ENCODE assay signal across 9 mouse cellular contexts in the genomic region with DNA sequence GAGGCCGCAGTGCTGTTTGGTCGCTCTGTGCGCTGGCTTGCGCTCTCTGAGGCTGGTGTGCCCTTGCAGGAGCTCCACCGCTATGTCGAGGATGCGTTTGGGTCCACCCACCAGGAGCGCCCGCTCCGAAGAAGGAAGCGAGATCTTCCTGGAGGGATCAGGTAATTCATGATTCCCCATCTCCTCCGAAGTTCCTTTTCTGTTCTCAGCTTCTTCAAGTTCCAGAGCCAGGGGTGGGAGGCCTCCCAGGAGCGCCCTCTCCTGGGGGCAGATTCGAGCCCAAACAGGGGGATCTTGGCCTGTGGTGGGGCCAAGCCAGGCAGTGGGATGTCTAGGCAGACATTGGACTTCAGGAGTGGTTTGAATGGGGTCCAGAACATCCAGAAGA. TPM values are rescaled to one million over a fixed set of nuclear protein-coding genes. Genes with fewer than 3 reads are reported as not detected.
DNase-seq lines count a peak whose midpoint lies in the region; ATAC-seq and TF ChIP-seq lines count a peak whose summit lies in the region.
"Had no signal": no experiment of that assay in that cellular context is flagged by ENCODE, and none has a peak within 500 bp of the region (broad histone marks: within the 10 kb centered on the region; RNA-seq: fewer than 3 reads in every experiment).

No protein-coding gene starts in this region.

- intact Hi-C loops in gastrocnemius, adult 2 months (cut with DNase I), result no loop called here

- ATAC-seq in embryonic facial prominence, embryonic 11.5 days (replicated peaks; ENCODE audit: insufficient number of reproducible peaks, low FRiP score, low TSS enrichment, low read depth), result no peak
- ATAC-seq in hindbrain, postnatal 0 days, result no peak
- ATAC-seq in liver, postnatal 0 days, result no peak
- ATAC-seq in neural tube, embryonic 15.5 days (ENCODE audit: low FRiP score), result no peak
- ATAC-seq in inflammation-experienced regulatory T-cells, adult 6 months, result no peak

- TF ChIP-seq EP300 in liver, postnatal 0 days (IDR thresholded peaks at IDR 0.05; ENCODE audit: low read depth), result no peak

- peak overlapping the region; percentile 24 for H3K4me2 ChIP-seq in embryonic facial prominence, embryonic 11.5 days (ENCODE audit: low read depth, low read length)
- peak overlapping the region; percentile 74 for H3K4me2 ChIP-seq in hindbrain, postnatal 0 days (ENCODE audit: low read depth, low read length)
- H3K4me2 ChIP-seq in liver, postnatal 0 days (ENCODE audit: low read depth, low read length), result peak overlapping the region; percentile 86
- H3K4me2 ChIP-seq in neural tube, embryonic 15.5 days, result peak overlapping the region; percentile 71

- H3K36me3 ChIP-seq in embryonic facial prominence, embryonic 11.5 days (replicated peaks; ENCODE audit: control insufficient read depth, insufficient read depth, low read depth, low read length), result no peaks in the 10 kb centered on the region
- H3K36me3 ChIP-seq in hindbrain, postnatal 0 days (ENCODE audit: insufficient read depth, low read length), result no peaks in the 10 kb centered on the region
- no peaks in the 10 kb centered on the region for H3K36me3 ChIP-seq in liver, postnatal 0 days (replicated peaks; ENCODE audit: insufficient read depth, low read length)
- H3K36me3 ChIP-seq in neural tube, embryonic 15.5 days, result no peaks in the 10 kb centered on the region

- TF ChIP-seq CTCF in gastrocnemius, adult 2 months (IDR thresholded peaks at IDR 0.05), result peak; percentile 34
- TF ChIP-seq CTCF in hindbrain, postnatal 0 days (IDR thresholded peaks at IDR 0.05; ENCODE audit: low read depth), result peak; percentile 45
- TF ChIP-seq CTCF in liver, postnatal 0 days (IDR thresholded peaks at IDR 0.05; ENCODE audit: low read depth), result peak; percentile 61

- H3K4me1 ChIP-seq in embryonic facial prominence, embryonic 11.5 days (ENCODE audit: control insufficient read depth, insufficient read depth, low read length), result peaks cover 2% of the 10 kb centered on the region; the same call in 1 of the 2 replicates
- H3K4me1 ChIP-seq in hindbrain, postnatal 0 days (ENCODE audit: insufficient read depth, low read length), result peaks cover 5% of the 10 kb centered on the region; the same call in 1 of the 2 replicates
- peaks cover 38% of the 10 kb centered on the region for H3K4me1 ChIP-seq in liver, postnatal 0 days (ENCODE audit: insufficient read depth)
- H3K4me1 ChIP-seq in neural tube, embryonic 15.5 days, result peaks cover 21% of the 10 kb centered on the region

- no peaks in the 10 kb centered on the region for H3K9me3 ChIP-seq in embryonic facial prominence, embryonic 11.5 days (replicated peaks; ENCODE audit: control insufficient read depth, low read length)
- 0 out of 2 replicates have a peak, but pooled peaks cover 2% of the 10 kb centered on the region for H3K9me3 ChIP-seq in hindbrain, postnatal 0 days (ENCODE audit: low read length)
- 0 out of 2 replicates have a peak, but pooled peaks cover 2% of the 10 kb centered on the region for H3K9me3 ChIP-seq in liver, postnatal 0 days (ENCODE audit: low read length)
- no peaks in the 10 kb centered on the region for H3K9me3 ChIP-seq in neural tube, embryonic 15.5 days (replicated peaks)

- peak overlapping the region; percentile 95 for H3K27ac ChIP-seq in gastrocnemius, adult 2 months
- H3K27ac ChIP-seq in embryonic facial prominence, embryonic 11.5 days (replicated peaks; ENCODE audit: low read depth, low read length), result no peak overlapping the region
- peak overlapping the region; percentile 4; the same call in 1 of the 2 replicates for H3K27ac ChIP-seq in hindbrain, postnatal 0 days
- peak overlapping the region; percentile 87 for H3K27ac ChIP-seq in liver, postnatal 0 days (ENCODE audit: low read depth)
- H3K27ac ChIP-seq in neural tube, embryonic 15.5 days (replicated peaks), result peak overlapping the region; percentile 89

- WGBS in embryonic facial prominence, embryonic 11.5 days, result 13% methylated on average over 14 of the region's 14 CpGs
- WGBS in hindbrain, postnatal 0 days, result 17% methylated on average over 14 of the region's 14 CpGs
- 6% methylated on average over 14 of the region's 14 CpGs for WGBS in liver, postnatal 0 days (ENCODE audit: insufficient replicate concordance)
- 15% methylated on average over 14 of the region's 14 CpGs for WGBS in neural tube, embryonic 15.5 days

- H3K27me3 ChIP-seq in embryonic facial prominence, embryonic 11.5 days (ENCODE audit: control insufficient read depth, insufficient read depth, low read length), result peaks cover 3% of the 10 kb centered on the region; the same call in 1 of the 2 replicates
- H3K27me3 ChIP-seq in hindbrain, postnatal 0 days (ENCODE audit: insufficient read depth, low read length), result 0 out of 2 replicates have a peak, but pooled peaks cover 3% of the 10 kb centered on the region
- no peaks in the 10 kb centered on the region for H3K27me3 ChIP-seq in liver, postnatal 0 days (ENCODE audit: insufficient read depth, low read length)
- H3K27me3 ChIP-seq in neural tube, embryonic 15.5 days (replicated peaks), result peaks cover 9% of the 10 kb centered on the region
- H3K27me3 ChIP-seq: CH12.LX had no signal

- no peak for DNase-seq in gastrocnemius, adult 2 months
- DNase-seq in gastrocnemius, postnatal 25 days, result no peak
- no peak for DNase-seq in embryonic facial prominence, embryonic 11.5 days (ENCODE audit: low spot score)
- no peak for DNase-seq in hindbrain, postnatal 0 days (ENCODE audit: low spot score)
- DNase-seq in liver, postnatal 0 days, result peak; percentile 56
- no peak for DNase-seq in gastrocnemius, postnatal 4 days (ENCODE audit: low spot score in 2 of 2)

- peak overlapping the region; percentile 81 for H3K4me3 ChIP-seq in gastrocnemius, adult 2 months
- peak overlapping the region; percentile 5; the same call in 1 of the 2 replicates for H3K4me3 ChIP-seq in embryonic facial prominence, embryonic 11.5 days (ENCODE audit: low read depth, low read length)
- peak overlapping the region; percentile 45 for H3K4me3 ChIP-seq in hindbrain, postnatal 0 days (ENCODE audit: low read length)
- peak overlapping the region; percentile 41 for H3K4me3 ChIP-seq in liver, postnatal 0 days (ENCODE audit: low read depth, low read length)
- peak overlapping the region; percentile 53 for H3K4me3 ChIP-seq in neural tube, embryonic 15.5 days (replicated peaks)

- H3K9ac ChIP-seq in embryonic facial prominence, embryonic 11.5 days (replicated peaks; ENCODE audit: low read length), result peak overlapping the region; percentile 23; the same call in 1 of the 2 replicates
- H3K9ac ChIP-seq in hindbrain, postnatal 0 days (replicated peaks; ENCODE audit: low read length), result no peak overlapping the region
- H3K9ac ChIP-seq in liver, postnatal 0 days (replicated peaks), result peak overlapping the region; percentile 59
- peak overlapping the region; percentile 8; the same call in 1 of the 2 replicates for H3K9ac ChIP-seq in neural tube, embryonic 15.5 days (replicated peaks)

RNA-seq across cellular contexts. Expression of a gene that starts 0.6 kb away (rescaled TPM):
- under 1 TPM; 0.28 to 0.45 TPM for total RNA-seq in gastrocnemius, adult 2 months (2021)
- total RNA-seq in gastrocnemius, postnatal 25 days (2021), result under 1 TPM; 0.46 to 0.67 TPM
- 2.1 and 2.4 TPM in 2 replicates for polyA plus RNA-seq in embryonic facial prominence, embryonic 11.5 days (2014; fragmentation: Nextera tagmentation; extraction: Ambion mirVana)
- total RNA-seq in hindbrain, postnatal 0 days (2014; rRNA removed), result 6.8 and 7.5 TPM in 2 replicates
- 7.8 and 10.6 TPM in 2 replicates for polyA plus RNA-seq in hindbrain, postnatal 0 days (2015; fragmentation: Nextera tagmentation; extraction: Ambion mirVana)
- 0.64 and 1.2 TPM in 2 replicates for polyA plus RNA-seq in liver, postnatal 0 days (2015; fragmentation: Nextera tagmentation; extraction: Ambion mirVana)
- 5.9 and 6.2 TPM in 2 replicates for polyA plus RNA-seq in neural tube, embryonic 15.5 days (2015; fragmentation: Nextera tagmentation; extraction: Ambion mirVana)
- 1 to 10 TPM; 2.4 to 2.5 TPM for total RNA-seq in gastrocnemius, postnatal 4 days (2021)
- 1 to 10 TPM; 1.4 to 1.8 (median 1.4) TPM for polyA plus RNA-seq in inflammation-experienced regulatory T-cells, adult 6 months (2017; shearing (Covaris generic))
- total RNA-seq: CH12.LX had no signal

RNA-seq across cellular contexts. Expression of a gene that starts 3.2 kb away (rescaled TPM):
- 10 to 100 TPM in 1 of 2 experiments, 1 to 10 TPM in 1; 7.7 to 18.2 TPM for total RNA-seq in gastrocnemius, adult 2 months (2021)
- 10 to 100 TPM; 13.2 to 17.0 TPM for total RNA-seq in gastrocnemius, postnatal 25 days (2021)
- 24.9 and 29.2 TPM in 2 replicates for polyA plus RNA-seq in embryonic facial prominence, embryonic 11.5 days (2014; fragmentation: Nextera tagmentation; extraction: Ambion mirVana)
- total RNA-seq in hindbrain, postnatal 0 days (2014; rRNA removed), result 4.9 and 15.3 TPM in 2 replicates
- polyA plus RNA-seq in hindbrain, postnatal 0 days (2015; fragmentation: Nextera tagmentation; extraction: Ambion mirVana), result 33.4 and 45.2 TPM in 2 replicates
- 56.0 and 57.7 TPM in 2 replicates for polyA plus RNA-seq in liver, postnatal 0 days (2015; fragmentation: Nextera tagmentation; extraction: Ambion mirVana)
- polyA plus RNA-seq in neural tube, embryonic 15.5 days (2015; fragmentation: Nextera tagmentation; extraction: Ambion mirVana), result 48.2 and 70.1 TPM in 2 replicates
- total RNA-seq in gastrocnemius, postnatal 4 days (2021), result 10 to 100 TPM; 85.8 to 88.0 TPM
- 100 to 1,000 TPM; 512 to 771 (median 583) TPM for polyA plus RNA-seq in inflammation-experienced regulatory T-cells, adult 6 months (2017; shearing (Covaris generic))

RNA-seq across cellular contexts. Expression of a gene that starts 27.7 kb away (rescaled TPM):
- 10 to 100 TPM; 51.3 to 66.3 TPM for total RNA-seq in gastrocnemius, adult 2 months (2021)
- 10 to 100 TPM; 53.2 to 62.5 TPM for total RNA-seq in gastrocnemius, postnatal 25 days (2021)
- polyA plus RNA-seq in embryonic facial prominence, embryonic 11.5 days (2014; fragmentation: Nextera tagmentation; extraction: Ambion mirVana), result 2.7 and 3.9 TPM in 2 replicates
- total RNA-seq in hindbrain, postnatal 0 days (2014; rRNA removed), result 39.2 and 48.8 TPM in 2 replicates
- polyA plus RNA-seq in hindbrain, postnatal 0 days (2015; fragmentation: Nextera tagmentation; extraction: Ambion mirVana), result 4.6 and 6.8 TPM in 2 replicates
- 3.5 and 4.3 TPM in 2 replicates for polyA plus RNA-seq in liver, postnatal 0 days (2015; fragmentation: Nextera tagmentation; extraction: Ambion mirVana)
- polyA plus RNA-seq in neural tube, embryonic 15.5 days (2015; fragmentation: Nextera tagmentation; extraction: Ambion mirVana), result 7.5 and 7.8 TPM in 2 replicates
- 10 to 100 TPM; 31.4 to 33.7 TPM for total RNA-seq in gastrocnemius, postnatal 4 days (2021)
- 1 to 10 TPM; 3.7 to 7.0 (median 5.0) TPM for polyA plus RNA-seq in inflammation-experienced regulatory T-cells, adult 6 months (2017; shearing (Covaris generic))

RNA-seq across cellular contexts. Expression of a gene that starts 27.9 kb away (rescaled TPM):
- total RNA-seq in gastrocnemius, adult 2 months (2021), result not detected
- total RNA-seq in gastrocnemius, postnatal 25 days (2021), result not detected
- polyA plus RNA-seq in embryonic facial prominence, embryonic 11.5 days (2014; fragmentation: Nextera tagmentation; extraction: Ambion mirVana), result 0.85 and 1.0 TPM in 2 replicates
- total RNA-seq in hindbrain, postnatal 0 days (2014; rRNA removed), result not detected in 2 replicates
- 0.19 and 0.51 TPM in 2 replicates for polyA plus RNA-seq in hindbrain, postnatal 0 days (2015; fragmentation: Nextera tagmentation; extraction: Ambion mirVana)
- 0.70 and 0.71 TPM in 2 replicates for polyA plus RNA-seq in liver, postnatal 0 days (2015; fragmentation: Nextera tagmentation; extraction: Ambion mirVana)
- polyA plus RNA-seq in neural tube, embryonic 15.5 days (2015; fragmentation: Nextera tagmentation; extraction: Ambion mirVana), result 0.37 and 0.52 TPM in 2 replicates
- under 1 TPM; 0.39 to 0.75 TPM for total RNA-seq in gastrocnemius, postnatal 4 days (2021)
- under 1 TPM in 1 of 3 experiments, not detected in 2; 0.52 TPM for polyA plus RNA-seq in inflammation-experienced regulatory T-cells, adult 6 months (2017; shearing (Covaris generic))
- total RNA-seq: CH12.LX had no signal

RNA-seq across cellular contexts. Expression of a gene that starts 46.2 kb away (rescaled TPM):
- total RNA-seq in gastrocnemius, adult 2 months (2021), result under 1 TPM; 0.13 to 0.14 TPM
- under 1 TPM; 0.32 to 0.46 TPM for total RNA-seq in gastrocnemius, postnatal 25 days (2021)
- polyA plus RNA-seq in embryonic facial prominence, embryonic 11.5 days (2014; fragmentation: Nextera tagmentation; extraction: Ambion mirVana), result 0.13 and 0.18 TPM in 2 replicates
- 37.8 and 44.9 TPM in 2 replicates for total RNA-seq in hindbrain, postnatal 0 days (2014; rRNA removed)
- 4.1 and 4.4 TPM in 2 replicates for polyA plus RNA-seq in hindbrain, postnatal 0 days (2015; fragmentation: Nextera tagmentation; extraction: Ambion mirVana)
- polyA plus RNA-seq in liver, postnatal 0 days (2015; fragmentation: Nextera tagmentation; extraction: Ambion mirVana), result 0.02 and 0.05 TPM in 2 replicates
- polyA plus RNA-seq in neural tube, embryonic 15.5 days (2015; fragmentation: Nextera tagmentation; extraction: Ambion mirVana), result 3.2 and 4.2 TPM in 2 replicates
- total RNA-seq in gastrocnemius, postnatal 4 days (2021), result 1 to 10 TPM; 1.2 to 1.5 TPM
- polyA plus RNA-seq in inflammation-experienced regulatory T-cells, adult 6 months (2017; shearing (Covaris generic)), result not detected

Comparison
In these comparisons a context has a peak if more than half of its experiments do, and no peak if none do; other contexts are left out.
1. H3K4me3 ChIP-seq: peak in every context shown above with its lines; median percentile 81 in gastrocnemius, adult 2 months; 53 in neural tube, embryonic 15.5 days; 45 in hindbrain, postnatal 0 days; 41 in liver, postnatal 0 days; 5 in embryonic facial prominence, embryonic 11.5 days.
2. H3K4me2 ChIP-seq: peak in every context shown above with its lines; median percentile 86 in liver, postnatal 0 days; 74 in hindbrain, postnatal 0 days; 71 in neural tube, embryonic 15.5 days; 24 in embryonic facial prominence, embryonic 11.5 days.